Mouse (Mus musculus) cerebellum, postnatal 25 days (tissue): ENCODE data around the gene Mast4.
A peak's percentile ranks its signal among the peaks of the same experiment; 100 is the strongest.
"Not testable (repeated sequence)": the region's sequence is repeated elsewhere in the genome, so short reads cannot be mapped to it uniquely, and the experiment has no call there.

Experiments used
- DNase-seq, 2 experiments: peaks; one replicate each; pipeline ENCODE4 v3.0.0; 2021; ENCODE audit warnings: mixed read lengths in 2 of 2

Gene Mast4

GRCm38 (mm10) chr13:102733063-102733462 lies 601.2 kb downstream of the Mast4 start:
- no peak for DNase-seq

DNA sequence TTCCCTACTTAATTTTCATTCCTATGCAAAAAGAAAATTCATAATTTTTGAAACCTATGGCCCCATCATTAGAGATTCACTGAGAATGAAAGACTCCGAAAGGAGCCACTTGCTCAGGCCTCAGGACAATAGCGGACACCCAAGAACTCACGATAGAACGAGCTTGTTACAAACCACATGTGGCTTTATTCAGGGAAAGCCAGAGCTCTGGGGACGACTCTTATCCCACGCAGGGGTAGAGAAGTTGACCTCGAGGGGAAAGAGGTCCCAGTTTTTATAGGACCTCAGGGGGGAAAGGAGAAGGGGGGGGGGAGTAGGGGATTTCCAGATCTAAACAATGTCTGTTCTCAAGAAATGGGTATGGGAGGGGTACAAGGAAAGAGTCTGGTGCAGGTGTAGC lies 605.3 kb downstream of the Mast4 start:
- DNase-seq, result not testable (repeated sequence)

- DNase-seq, result no peak
Measured at GRCm38 (mm10) chr13:102728035-102728434, 606.3 kb downstream of the Mast4 start.

DNA sequence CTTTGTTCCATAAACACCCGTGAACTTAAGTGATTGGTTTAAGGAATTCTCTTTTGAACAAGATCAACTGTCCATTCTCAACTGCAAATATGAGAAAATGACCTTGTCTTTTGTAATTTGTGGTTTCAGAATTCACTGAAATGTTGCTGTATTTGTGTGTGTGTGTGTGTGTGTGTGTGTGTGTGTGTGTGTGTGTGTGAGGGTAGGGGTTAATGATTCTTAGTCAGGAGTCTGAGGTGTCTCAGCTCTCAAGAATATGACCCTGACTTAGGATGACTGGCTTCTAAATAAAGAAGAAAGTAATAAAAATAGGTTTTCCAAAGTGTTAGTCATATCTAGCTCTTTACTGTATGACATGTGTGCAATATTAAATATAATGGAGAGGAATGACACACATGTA lies 607.4 kb downstream of the Mast4 start:
- DNase-seq, result no peak

DNA sequence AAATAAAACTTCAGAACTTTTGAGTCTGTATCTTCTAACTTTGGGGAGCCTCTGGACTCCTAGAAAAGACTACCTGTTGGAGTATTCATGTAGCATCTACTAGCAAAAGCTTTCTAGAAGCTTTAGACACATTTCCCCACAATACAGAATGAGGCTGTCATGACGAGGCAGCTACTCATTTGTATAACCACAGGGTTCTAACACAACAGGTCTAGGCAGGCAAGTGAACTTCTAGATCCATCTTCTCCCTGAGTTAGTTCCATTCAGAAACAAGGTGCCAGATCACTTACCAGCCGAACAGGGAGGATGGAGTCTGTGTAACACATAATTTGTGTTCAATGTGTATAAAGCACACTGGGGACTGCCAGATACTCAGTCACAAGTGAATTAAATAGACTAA lies 608.4 kb downstream of the Mast4 start:
- no peak for DNase-seq

- DNase-seq, result no peak
Measured at GRCm38 (mm10) chr13:102725416-102725815, 608.9 kb downstream of the Mast4 start.

GRCm38 (mm10) chr13:102716973-102717372 lies 617.3 kb downstream of the Mast4 start:
- DNase-seq, result no peak

DNA sequence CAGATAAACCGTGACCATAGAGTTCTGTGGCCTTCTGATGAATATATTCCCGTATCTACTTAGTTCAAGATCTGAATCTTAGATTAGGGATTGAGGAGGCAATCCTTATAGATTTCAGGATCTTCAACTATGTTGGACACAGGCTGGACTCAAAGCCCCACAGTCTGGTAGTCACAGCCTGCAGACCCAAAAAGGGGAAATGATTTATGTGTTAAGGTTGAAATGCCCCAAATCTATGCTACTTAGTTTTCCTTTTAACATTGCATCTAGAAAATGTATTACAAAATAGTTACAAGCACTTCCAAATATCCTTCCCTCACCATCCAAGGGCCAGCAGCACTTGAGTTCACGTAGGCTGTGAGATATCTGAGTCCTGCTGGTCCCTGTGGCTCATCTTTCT lies 633.6 kb downstream of the Mast4 start:
- DNase-seq, result no peak

GRCm38 (mm10) chr13:102700176-102700575 lies 634.1 kb downstream of the Mast4 start:
- DNase-seq, result no peak

DNA sequence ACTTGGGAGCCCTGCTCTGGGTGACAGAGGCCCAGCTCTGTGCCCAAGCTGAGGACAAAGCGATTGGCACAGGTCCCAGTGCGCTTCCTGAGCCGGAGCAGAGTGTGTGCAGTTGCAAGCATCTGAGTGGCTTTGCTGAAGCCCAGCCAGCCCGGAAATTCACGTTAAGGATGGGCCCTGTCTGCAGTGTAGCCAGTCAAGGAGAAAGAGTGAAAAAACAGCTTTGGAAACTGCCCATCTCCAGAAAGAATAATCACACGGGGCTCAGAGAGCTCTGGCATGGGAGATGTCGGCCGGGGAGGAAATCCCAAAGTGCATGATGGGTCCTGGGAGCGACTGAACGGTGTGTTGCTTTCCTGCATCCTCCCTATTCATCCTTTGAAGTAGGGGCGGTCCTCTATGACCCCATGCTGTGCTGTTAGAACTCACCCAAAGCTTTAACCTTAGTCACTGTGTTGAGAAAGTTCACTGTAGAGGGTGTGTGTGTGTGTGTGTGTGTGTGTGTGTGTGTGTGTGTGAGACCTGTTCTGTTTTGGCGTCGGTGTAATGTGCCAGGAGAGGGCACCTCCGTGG lies 635.5 kb downstream of the Mast4 start:
- DNase-seq, result peak; percentile 53 to 72

GRCm38 (mm10) chr13:102698335-102698734 lies 636.0 kb downstream of the Mast4 start:
- DNase-seq, result no peak

DNA sequence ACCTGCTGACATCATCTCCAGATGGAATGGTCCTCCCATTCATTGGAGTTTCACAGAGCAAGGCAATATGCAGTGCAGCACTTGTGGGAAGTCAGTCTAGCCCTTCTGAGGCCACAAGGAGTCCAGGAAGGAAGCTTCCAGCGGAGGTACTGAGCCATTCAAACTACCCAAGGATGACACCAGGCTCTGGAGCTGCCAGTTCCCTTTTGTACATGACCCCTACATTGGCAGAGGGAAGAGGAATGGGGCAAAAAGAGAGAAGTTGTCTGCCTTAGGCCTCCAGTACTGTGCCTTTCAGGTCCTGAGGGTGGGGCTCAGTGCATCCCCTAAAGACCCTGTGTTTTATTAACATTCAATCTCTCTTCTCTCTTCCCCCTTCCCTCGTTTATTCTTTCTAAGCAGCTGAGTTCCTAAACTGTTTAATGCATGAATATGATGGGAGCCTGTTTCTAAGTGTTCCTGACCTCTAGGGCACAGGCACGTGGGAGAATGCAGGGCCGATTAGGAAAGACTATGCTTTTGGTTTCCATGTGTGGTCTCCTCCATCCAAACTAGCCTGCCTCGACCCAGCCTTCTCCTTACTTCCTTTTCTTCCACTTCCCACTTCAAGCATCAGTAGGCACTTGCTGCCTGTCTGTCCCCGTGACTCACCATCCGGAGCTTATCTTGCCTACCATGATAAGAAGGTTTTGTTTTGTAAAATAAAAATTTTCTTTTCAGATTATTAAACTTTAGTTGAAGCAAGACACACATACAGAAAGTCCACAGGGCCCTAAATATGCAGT lies 639.0 kb downstream of the Mast4 start:
- DNase-seq, result no peak

DNA sequence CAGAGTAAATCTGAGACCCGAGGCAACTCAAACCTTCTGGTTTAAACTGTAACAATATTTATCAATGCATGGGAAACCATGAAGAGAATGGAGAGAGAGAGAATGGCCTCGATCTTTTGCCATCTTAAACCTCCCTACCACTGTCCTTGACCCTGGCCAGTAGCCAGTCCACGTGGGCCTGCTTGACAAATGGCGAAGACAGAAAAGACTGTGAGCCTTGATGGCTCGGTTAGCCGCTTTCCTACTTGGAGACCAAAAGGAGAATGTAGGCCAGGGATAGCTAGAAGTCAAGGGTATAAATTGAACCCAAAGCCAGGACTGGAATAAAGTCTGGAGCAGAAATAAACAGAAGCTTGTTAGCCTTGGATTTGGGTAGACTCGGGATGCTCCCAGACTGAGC lies 640.1 kb downstream of the Mast4 start:
- DNase-seq, result no peak

- peak in 1 of 2 experiments; percentile 8 for DNase-seq
Measured at GRCm38 (mm10) chr13:102693341-102693801, 640.9 kb downstream of the Mast4 start, which contains the start of gene Cd180. TSS of gene Cd180 (plus strand) at chr13:102693558.

- DNase-seq, result no peak
Measured at GRCm38 (mm10) chr13:102691408-102692150, 642.7 kb downstream of the Mast4 start.

GRCm38 (mm10) chr13:102690184-102690583 lies 644.1 kb downstream of the Mast4 start:
- no peak for DNase-seq

GRCm38 (mm10) chr13:102689201-102690090 lies 644.9 kb downstream of the Mast4 start:
- DNase-seq, result no peak

GRCm38 (mm10) chr13:102688121-102688520 lies 646.2 kb downstream of the Mast4 start:
- no peak for DNase-seq

DNA sequence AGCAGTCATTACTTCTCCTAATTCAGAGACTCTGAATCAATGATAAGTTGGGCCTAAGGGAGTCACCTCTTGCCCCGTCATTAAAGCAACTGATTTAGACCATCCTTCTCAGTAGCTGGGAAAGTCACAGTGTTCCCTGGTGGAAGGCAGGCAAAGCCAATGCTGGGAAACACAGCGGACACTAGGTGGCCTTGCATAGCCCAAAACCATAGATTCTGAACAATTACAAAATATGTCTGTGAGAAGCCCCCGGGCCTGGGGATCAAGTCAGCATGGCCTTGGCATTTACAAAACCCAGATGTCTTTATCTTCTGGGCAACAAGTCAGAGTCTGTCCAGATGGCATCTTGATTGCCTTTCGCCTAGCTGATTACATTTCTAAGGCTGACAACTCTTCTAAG lies 649.4 kb downstream of the Mast4 start:
- peak in 1 of 2 experiments; percentile 6 for DNase-seq
